Mouse (Mus musculus) thymus, postnatal 14 days (tissue): ENCODE data around the gene Naa15.
"Not testable (repeated sequence)": the region's sequence is repeated elsewhere in the genome, so short reads cannot be mapped to it uniquely, and the experiment has no call there.

ENCODE experiments used
- DNase-seq: peaks from one replicate; pipeline ENCODE4 v3.0.0; 2021

Gene Naa15

GRCm38 (mm10) chr3:51415098-51416072 is at the start of gene Naa15:
Gene Naa15 (plus strand): TSS chr3:51415148.
- DNase-seq: peak; percentile 97

GRCm38 (mm10) chr3:51365517-51365882 is 49.4 kb upstream of the Naa15 start:
- no peak for DNase-seq

- DNase-seq: no peak
Observed at GRCm38 (mm10) chr3:51366926-51367325, 48.0 kb upstream of the Naa15 start.

- DNase-seq: no peak
Observed at GRCm38 (mm10) chr3:51368011-51368410, 46.9 kb upstream of the Naa15 start.

GRCm38 (mm10) chr3:51371826-51372225 is 43.1 kb upstream of the Naa15 start:
- no peak for DNase-seq

GRCm38 (mm10) chr3:51372883-51373282 is 42.1 kb upstream of the Naa15 start:
- no peak for DNase-seq

GRCm38 (mm10) chr3:51373544-51373943 is 41.4 kb upstream of the Naa15 start:
- DNase-seq: no peak

GRCm38 (mm10) chr3:51375307-51376265 is 39.4 kb upstream of the Naa15 start:
- peak; percentile 62 for DNase-seq

GRCm38 (mm10) chr3:51377878-51378664 is 36.9 kb upstream of the Naa15 start:
- DNase-seq: peak; percentile 52

GRCm38 (mm10) chr3:51378665-51378946 is 36.3 kb upstream of the Naa15 start:
- DNase-seq: no peak

GRCm38 (mm10) chr3:51379786-51380659 is 34.9 kb upstream of the Naa15 start:
- DNase-seq: no peak

GRCm38 (mm10) chr3:51380660-51381014 is 34.3 kb upstream of the Naa15 start:
- DNase-seq: no peak

- no peak for DNase-seq
Observed at GRCm38 (mm10) chr3:51383409-51383808, 31.5 kb upstream of the Naa15 start.

GRCm38 (mm10) chr3:51386441-51387133 is 28.4 kb upstream of the Naa15 start:
- no peak for DNase-seq

- DNase-seq: no peak
Observed at GRCm38 (mm10) chr3:51387134-51387451, 27.9 kb upstream of the Naa15 start.

- DNase-seq: no peak
Observed at GRCm38 (mm10) chr3:51387868-51388381, 27.0 kb upstream of the Naa15 start.

GRCm38 (mm10) chr3:51388904-51389303 is 26.0 kb upstream of the Naa15 start:
- no peak for DNase-seq

- DNase-seq: no peak
Observed at GRCm38 (mm10) chr3:51391095-51391494, 23.9 kb upstream of the Naa15 start.

- no peak for DNase-seq
Observed at GRCm38 (mm10) chr3:51391591-51391990, 23.4 kb upstream of the Naa15 start.

- DNase-seq: not testable (repeated sequence)
Observed at GRCm38 (mm10) chr3:51393018-51393417, 21.9 kb upstream of the Naa15 start.

- DNase-seq: no peak
Observed at GRCm38 (mm10) chr3:51393651-51394050, 21.3 kb upstream of the Naa15 start.
